Mouse (Mus musculus) bone marrow, adult 2 months (tissue): ENCODE data around the gene Gabpb1.

ENCODE experiments used
- CTCF ChIP-seq: fragments of 200-500 bp; IDR thresholded peaks from 2 replicates; pipeline ENCODE4 v1.5.1; 2011; ENCODE audit warnings: low read length, control low read depth; ENCODE audit not compliant: control insufficient read depth, insufficient read depth
- POLR2A ChIP-seq: fragments of 200-500 bp; IDR thresholded peaks from 2 replicates; pipeline ENCODE4 v1.6.1; 2011; ENCODE audit warnings: low read depth, mild to moderate bottlenecking, control low read depth, low read length, borderline replicate concordance; ENCODE audit not compliant: control insufficient read depth

GRCm38 (mm10) chr2:126601918-126602600, 74.1 kb downstream of the Gabpb1 start:
- TF ChIP-seq CTCF (no peak), POLR2A (no peak)
